Mouse (Mus musculus): ENCODE results near the gene Cd5.
A peak's percentile ranks its signal among the peaks of the same experiment; 100 is the strongest.

Cd5 gene

DNA sequence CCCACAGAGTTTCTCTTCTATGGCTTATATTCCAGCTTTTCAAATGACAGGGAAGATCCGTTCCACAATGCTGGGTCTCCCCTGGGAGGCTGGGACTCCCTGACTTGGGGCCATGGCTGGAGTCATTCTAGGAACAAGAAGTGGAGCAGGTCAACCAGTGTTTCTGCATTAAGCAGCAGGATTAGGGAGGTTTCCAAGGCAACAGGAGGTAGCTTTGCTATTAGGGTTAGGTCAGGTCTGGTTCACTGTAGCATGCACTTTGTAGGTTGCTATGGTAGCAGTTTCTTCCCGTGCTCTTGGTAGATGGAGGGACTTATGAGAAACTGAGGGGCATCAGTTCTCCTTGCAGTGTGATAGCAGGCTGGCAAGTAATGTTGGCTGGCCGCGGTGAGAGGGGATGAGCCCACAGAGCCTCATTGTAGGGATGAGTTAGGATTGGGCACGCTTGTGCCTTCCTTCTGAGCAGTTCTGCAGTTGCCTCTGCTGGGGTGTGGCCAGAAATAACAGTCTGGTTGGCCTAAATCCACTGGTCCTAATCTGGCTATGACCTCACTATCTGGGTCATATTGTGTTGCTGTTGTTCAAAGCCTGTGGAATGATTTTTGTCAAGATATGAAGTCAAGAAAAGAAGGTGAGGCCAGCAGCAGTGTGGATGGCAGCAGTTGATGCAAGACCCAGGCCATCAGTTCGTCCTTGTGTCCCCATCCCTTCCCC, 37.6 kb downstream of the Cd5 start:
- DNase-seq (ENCODE audit: low spot score): no peak

GRCm38 (mm10) chr19:10699851-10700250, 39.0 kb downstream of the Cd5 start:
- no peak for DNase-seq (ENCODE audit: low spot score)

DNA sequence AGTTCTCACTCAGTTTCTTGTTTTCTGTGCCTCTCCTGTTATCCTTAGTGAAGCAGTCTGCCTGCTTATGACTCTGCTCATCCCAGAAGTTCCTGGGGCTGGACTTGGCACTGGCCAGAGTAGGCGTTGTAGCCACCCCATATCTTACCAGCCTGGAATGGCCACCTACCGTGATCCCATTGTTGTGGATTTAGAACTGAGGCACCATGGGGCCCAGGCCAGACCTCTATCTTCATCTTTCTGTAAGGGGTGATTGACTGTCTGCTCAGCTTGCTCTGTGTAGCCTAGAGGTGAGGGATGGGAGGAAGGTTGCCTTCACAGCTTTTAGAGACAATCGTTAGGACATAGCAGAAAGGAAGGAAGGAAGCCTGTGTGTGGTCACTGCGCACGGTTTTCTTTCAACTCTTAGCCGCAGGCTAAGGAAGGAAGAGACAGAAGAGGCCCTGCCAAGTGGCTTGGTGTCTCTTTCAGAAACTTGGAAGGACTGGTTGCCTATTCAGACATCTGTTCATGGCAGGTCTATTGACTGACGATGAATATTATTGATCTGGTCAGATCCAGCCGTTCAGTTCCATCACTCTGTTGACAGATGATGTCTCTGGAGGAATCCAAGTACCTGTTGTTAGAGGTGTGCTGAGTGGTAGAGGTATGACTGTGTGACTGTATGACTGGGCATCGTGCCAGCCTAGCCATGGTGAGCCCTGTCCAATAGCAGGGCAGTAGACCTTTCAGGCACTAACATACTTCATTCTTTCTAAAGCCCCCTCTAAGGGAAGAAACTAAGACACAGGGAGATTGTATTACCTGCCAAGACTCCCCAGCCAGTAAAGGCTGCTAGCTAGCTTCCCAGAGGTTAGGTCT, 40.4 kb downstream of the Cd5 start:
- peak; percentile 51 for DNase-seq (ENCODE audit: low spot score)

GRCm38 (mm10) chr19:10695801-10696200, 43.0 kb downstream of the Cd5 start:
- no peak for DNase-seq (ENCODE audit: low spot score)

GRCm38 (mm10) chr19:10693926-10694682, 44.7 kb downstream of the Cd5 start:
- DNase-seq (ENCODE audit: low spot score): no peak

- no peak for DNase-seq (ENCODE audit: low spot score)
These were observed 46.4 kb downstream of the Cd5 start for GRCm38 (mm10) chr19:10692361-10692760.

DNA sequence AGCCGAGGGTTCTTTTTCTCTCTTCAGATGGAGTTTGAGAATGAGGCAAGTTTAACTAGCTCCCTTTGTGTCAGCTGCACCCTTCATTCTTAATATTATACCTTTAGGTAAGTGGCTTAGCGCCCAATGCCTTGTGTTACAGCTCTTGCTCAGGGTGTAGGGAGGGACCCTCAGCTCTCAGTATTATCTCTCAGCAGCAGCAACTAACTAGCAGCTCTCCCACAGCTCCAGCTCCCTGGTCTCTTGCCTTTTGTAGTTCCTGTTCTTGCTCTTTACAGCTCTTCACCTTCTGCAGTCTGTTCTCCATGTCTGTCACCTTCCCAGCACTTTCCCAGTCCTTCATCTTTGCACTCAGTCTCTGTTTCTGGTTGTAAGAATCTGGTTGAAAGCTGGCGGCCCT, 47.1 kb downstream of the Cd5 start:
- DNase-seq (ENCODE audit: low spot score): no peak

DNA sequence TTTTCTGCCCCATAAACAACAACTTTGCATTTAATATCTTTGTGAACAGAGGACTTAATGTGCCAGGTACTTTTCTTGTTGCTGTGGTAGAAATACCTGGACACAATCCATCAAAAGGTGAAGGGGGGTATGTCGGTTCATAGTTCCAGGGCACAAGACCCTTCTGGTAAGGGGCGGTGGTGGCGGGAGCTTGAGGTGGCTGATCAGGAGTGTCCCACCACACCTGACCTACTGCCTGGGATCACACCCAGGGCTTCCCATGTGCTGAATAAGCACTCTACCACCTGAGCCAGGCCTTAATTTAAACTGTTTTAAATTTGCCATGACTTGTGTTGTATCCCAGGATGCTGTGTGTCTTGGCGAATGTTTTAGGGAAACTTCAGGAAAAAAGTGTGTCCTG, 47.7 kb downstream of the Cd5 start:
- no peak for DNase-seq (ENCODE audit: low spot score)

- DNase-seq (ENCODE audit: low spot score): no peak
These were observed 48.5 kb downstream of the Cd5 start for GRCm38 (mm10) chr19:10690336-10690735.

- DNase-seq (ENCODE audit: low spot score): no peak
These were observed 49.2 kb downstream of the Cd5 start for GRCm38 (mm10) chr19:10689470-10690166.

- peak; percentile 87 for DNase-seq (ENCODE audit: low spot score)
These were observed 50.1 kb downstream of the Cd5 start, which contains the start of gene Vps37c for GRCm38 (mm10) chr19:10688537-10689352. Vps37c (plus strand) TSS chr19:10688735.

DNA sequence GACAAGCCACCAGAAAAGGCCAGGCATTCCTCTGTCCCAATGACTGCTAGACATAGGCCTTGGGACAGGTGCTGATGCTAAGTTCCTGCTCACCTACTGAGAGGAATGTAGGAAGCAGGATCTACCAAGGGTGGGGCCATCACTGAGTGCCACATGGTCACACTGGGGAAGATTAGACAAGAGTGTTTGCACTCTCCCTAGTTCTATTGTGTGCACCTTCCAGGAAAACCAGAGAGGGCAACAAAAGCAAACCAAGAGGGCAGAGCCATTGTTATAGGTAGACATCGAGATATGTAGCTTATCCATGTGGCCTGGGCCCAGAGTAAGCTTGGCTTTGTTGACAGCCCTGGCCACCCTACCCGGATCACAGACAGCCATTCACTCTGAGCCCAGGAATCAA, 53.1 kb downstream of the Cd5 start:
- DNase-seq (ENCODE audit: low spot score): no peak

DNA sequence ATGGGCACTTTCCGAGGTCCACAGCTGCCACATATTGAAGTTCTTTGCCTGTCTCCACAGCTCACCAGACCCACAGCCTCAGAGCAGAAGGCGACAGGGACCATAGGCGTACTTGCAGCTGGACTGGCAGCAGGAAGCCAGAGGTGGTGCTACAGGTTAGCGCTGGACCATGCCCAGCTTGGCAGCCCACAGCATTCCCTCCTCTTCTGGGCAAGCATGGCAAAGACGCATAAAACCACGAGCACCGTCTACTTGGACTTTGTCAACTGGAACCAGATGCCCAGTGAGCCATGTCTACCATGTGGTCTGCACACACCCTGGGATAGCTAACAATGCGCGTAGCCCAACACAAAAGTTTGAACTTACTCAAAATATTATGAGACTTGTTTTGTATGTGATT, 53.7 kb downstream of the Cd5 start:
- DNase-seq (ENCODE audit: low spot score): no peak

DNA sequence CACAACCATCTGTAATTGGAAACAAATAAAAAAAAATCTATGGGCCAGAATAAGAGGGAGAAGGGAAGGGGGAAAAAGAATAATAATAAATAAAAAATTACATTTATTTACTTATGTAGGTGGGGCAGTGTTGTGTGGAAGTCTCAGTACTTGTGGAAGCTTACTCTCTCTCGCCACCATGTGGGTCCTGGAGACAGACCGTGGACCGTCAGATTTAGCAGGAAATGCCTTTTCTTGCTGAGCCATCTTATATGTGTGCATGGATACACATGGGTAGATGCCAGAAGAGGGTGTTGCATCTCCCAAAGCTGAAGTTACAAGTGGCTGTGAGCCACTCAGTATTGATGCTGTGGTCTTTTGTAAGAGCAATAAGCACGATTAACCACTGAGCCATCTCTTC, 57.2 kb downstream of the Cd5 start:
- DNase-seq (ENCODE audit: low spot score): no peak

GRCm38 (mm10) chr19:10678772-10679067, 60.1 kb downstream of the Cd5 start:
- DNase-seq (ENCODE audit: low spot score): no peak

DNA sequence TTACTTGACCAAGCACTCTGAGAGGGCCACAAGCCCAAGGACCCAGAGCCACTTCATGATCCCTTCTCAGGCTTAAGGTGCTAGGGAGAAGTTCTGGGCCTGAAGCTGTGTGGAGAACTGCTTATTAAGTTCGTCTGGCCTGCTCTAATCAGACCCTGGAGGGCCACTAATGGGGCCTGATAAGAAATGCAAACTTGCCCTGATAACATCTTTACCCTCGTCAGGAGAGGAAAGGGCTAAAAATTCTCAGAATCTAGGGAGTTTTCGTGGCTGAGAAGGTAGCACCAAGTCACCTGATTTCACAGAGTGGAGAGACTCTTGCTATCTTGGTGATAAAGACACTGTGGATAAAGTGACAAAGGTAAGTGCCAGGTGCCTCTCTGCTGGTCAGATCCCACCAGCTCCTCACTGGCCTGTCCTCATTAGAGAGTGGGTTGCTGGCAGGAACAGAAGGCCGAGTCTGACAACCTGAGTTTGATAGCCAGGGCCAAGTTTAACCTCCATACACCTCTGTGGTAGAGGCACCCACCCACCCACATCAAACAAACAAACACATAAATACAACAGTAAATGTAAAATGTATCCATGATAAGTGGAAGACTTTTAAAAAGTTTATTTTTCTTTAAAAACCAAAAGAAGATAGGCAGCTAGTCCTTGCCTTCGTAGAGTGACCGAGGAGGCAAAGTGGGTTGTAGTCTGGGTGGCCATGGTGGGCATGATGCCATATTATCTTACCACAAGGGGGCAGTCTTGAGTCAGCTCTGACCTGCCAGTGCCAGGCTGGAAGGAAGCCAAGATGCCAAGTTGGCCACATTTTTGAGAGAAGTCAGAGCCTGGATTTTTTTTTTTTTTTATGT, 60.7 kb downstream of the Cd5 start, which contains the start of gene Pga5:
TSS of gene Pga5 (minus strand) at position 157 of the 857 bp plus-strand sequence.
- peak; percentile 72 for DNase-seq (ENCODE audit: low spot score)

DNA sequence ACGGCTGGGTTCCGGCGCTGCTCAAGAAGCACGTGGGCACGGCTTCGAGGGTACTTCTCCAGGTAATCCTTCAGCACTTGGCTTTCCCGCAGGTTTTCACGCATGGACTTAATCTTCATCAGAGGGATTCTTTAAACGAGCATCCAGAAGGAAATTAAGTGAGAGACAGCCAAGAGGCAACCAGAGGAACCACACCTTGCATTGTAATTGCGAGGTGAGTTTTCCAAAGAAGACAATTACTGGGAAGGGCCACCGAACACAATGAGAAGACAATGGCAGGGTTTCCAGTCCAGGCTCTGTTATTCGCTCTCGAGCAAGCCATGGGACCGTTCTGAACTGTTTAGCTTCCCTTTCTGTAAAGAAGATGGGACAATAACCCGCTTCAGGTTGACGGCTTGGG, 62.1 kb downstream of the Cd5 start:
- no peak for DNase-seq (ENCODE audit: low spot score)

DNA sequence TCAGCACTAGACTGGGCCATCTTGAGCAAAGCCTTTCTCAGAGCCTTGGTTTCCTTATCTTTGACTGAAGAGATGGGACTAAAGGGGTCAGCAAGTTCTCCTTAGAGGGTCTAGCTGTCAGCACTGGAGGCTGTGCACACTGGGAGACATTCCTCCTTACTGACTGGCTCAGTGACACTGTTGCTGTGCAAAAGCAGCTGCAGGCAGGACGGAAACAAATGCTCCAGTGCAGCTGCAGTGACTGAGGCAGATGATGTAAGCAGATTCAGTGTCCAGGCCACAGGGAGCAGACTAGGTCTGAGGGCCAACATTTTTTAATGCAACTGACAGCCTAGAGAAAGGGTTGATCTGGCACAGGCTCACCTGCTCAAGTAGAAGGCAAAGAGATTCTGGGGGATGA, 65.5 kb downstream of the Cd5 start:
- no peak for DNase-seq (ENCODE audit: low spot score)

DNA sequence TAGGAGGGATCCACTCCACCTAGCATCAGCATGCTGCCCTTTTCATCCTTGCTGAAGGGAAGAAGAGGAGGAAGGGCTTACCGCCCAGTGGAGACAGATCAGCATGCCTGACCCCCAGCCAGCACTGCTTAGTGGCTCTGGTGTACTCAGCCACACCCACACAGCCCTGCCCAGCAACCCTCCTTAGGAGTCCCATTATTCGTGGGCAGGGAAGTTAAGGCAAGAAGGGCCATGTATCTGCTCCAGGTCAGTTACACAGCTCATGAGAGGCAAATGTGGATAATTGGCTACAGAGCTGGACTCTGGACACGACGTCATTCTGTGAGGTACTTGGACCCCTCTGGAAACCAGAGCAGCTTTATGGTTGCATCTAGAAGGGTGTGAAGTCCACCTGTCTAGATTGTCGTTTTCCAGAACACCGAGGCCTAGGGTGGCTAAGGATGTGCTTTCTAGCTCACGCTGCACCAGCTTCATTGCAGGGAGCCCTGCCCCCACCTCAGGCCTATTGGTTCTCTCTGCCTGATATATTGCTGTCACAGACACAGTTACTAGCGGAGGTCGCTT, 66.9 kb downstream of the Cd5 start:
- no peak for DNase-seq (ENCODE audit: low spot score)

GRCm38 (mm10) chr19:10671319-10671718, 67.5 kb downstream of the Cd5 start:
- no peak for DNase-seq (ENCODE audit: low spot score)
